Mouse (Mus musculus): ENCODE results near the gene Nav3.

The Nav3 gene

DNA sequence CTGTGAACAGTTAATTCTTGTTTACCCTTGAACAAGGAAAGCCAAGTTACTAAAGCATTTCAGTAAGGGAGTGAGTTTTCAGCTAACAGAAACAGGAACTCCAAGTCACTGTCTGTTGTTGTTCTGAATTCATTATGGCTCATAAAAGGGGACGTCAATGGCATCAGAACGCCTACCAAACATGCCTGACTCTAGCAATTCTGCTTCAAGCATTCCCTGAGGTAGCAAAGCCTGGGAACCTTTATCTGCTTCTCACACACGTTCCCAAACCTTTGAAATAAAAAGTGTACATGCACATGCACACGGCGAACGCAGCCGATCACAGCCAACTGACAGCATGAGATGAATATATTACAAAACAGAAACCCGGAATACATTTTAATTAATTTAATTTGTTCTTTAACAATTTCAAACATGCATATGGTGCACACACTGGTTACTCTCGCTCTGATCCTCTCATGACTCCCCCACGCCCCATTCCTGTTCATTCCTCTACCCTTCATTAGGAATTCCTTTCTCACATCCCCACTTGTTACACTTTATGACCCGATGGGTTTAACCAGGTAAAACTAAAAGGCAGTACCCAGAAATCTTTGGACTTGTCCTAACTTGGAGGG is 42.6 kb downstream of the Nav3 start:
- TF ChIP-seq GATA4 (IDR thresholded peaks at IDR 0.05; ENCODE audit: insufficient replicate concordance, low read length) = no peak

DNA sequence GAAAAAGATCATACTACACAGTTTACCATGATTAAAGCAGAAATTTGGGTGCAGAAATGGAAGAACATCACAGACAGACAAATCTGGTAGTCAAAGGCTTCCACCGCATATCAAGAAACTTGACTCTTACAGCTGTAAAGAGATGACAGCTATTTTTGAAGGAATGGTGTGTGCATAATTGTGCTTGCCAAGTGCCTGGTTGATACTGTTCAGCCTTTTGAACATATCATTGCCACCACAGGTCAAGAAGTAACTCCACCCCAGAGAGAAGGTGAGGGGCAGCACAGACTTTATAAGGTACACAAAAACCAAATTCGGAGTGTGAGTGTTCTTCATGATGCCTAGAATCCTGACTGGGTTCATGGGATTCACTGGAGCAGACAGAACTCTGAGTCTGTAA is 53.1 kb downstream of the Nav3 start:
- TF ChIP-seq GATA4 (IDR thresholded peaks at IDR 0.05; ENCODE audit: insufficient replicate concordance, low read length) = no peak

DNA sequence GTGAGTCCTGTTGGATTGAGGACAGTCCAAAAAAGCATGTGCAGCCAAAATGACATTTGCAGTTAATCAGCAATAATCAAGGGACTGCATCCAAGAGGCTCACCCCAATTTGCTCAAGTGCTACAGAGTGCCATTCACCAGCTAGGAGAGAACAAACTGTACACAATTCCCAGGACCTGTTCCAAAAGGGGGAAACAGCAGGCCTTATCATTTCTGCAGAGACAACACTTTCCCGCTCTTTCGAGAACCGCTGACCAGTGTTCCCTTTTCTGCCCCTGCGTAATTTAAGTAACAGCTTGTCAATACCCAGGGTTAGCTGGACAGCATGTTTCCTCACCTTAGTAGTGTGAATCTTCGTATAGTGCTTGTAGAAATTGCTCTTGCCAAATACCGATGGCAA is 55.4 kb downstream of the Nav3 start:
- no peak for TF ChIP-seq GATA4 (IDR thresholded peaks at IDR 0.05; ENCODE audit: insufficient replicate concordance, low read length)

DNA sequence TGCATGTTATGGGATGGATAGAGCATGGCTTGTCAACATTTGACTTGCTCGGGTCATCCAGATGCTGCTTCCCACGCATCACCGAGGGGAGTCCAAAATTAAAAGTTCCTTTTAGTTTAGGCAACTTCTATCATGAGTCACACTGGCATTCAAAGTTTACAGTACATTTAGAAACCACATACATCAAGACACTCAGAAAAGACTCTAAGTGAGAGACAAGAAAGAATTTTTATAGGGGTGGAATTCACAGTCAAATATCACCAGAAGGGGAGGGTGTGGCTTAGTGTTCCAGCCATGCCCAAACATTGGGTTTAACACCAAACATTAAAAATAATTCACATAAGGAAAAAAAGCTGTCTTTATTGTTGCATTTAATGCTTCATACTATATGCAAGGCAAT is 57.4 kb downstream of the Nav3 start:
- no peak for TF ChIP-seq GATA4 (IDR thresholded peaks at IDR 0.05; ENCODE audit: insufficient replicate concordance, low read length)

DNA sequence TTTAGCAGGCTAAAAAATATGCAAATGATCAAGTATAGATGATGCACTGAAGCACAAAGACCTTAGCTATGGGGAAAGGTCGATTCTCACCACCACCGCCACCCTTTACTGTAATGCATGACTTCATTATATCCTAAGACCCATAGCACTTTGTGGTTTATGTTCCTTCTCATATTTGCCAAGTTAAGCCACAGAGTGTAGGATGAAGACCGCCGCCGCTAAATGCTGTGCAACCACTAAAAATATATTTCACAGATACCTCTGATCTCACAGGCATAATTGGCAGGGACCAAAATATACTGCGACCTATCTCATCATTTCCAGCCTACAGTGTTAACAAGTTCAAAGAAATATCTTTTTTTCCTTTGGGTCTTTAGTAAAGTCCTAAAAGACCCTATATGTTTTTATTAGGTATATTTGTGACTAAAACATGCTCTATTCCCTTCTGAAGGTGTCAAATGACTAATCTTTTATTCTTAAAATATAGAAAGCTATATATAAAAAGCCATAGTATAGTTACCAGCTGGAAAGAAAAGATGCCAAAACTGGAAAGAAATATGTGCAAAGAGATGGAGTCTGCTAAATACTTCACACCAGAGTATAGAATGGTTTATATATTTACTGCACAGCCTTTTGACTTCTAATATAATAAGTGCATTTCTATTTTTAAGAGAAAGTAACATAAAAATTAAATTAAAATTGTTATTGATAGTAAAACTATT is 69.4 kb downstream of the Nav3 start:
- TF ChIP-seq GATA4 (IDR thresholded peaks at IDR 0.05; ENCODE audit: insufficient replicate concordance, low read length) = no peak

DNA sequence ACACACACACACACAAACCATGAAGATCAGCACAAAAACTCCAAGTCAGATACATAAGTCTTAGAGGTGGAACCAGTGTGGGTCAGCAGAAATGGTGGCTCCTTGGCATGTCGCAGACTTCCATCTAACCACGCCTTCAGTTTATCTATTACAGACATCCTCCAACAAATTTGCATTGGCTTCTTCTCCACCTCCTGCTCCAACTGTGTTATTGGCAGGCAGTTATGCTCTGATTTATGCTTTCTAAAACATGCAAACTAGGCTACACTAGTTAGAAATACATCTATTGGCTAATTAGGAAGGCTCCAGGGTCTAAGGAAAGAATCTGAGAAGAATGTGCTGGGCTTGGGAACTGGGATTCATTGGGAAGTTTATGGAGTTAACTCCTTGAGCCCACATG is 75.2 kb downstream of the Nav3 start:
- TF ChIP-seq GATA4 (IDR thresholded peaks at IDR 0.05; ENCODE audit: insufficient replicate concordance, low read length) = no peak

DNA sequence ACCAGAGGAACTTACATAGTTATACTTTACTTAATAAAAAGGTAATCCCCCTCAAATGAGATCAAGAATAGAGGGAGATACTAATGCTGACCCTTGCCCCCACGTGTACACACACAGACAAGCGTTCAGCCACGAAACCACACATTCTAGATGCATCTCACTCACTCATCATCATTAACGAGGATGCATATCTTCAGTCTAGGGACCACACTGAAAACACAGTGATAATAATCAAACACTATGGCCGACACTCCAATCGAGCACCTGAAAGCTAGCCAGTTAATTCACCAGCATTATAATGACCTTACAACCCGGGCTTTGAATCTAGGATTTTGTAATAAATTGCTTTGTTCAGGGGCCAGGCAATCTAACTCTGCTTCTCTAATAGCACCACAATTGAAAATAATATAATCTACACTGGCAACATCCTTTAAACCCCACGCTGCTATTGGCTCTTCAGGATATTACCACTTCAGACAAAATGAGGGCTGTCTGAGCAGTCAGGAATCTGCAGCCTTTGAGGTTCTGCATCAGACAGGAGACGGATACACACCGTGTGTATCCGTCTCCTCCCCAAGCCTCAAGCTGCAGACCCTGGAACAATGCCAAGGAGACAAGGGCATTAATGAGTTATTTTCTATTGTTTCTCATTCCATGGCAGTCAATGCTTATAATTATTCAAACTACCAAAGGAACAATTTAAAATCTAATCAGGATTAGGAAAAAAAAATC is 83.1 kb downstream of the Nav3 start:
- no peak for TF ChIP-seq GATA4 (IDR thresholded peaks at IDR 0.05; ENCODE audit: insufficient replicate concordance, low read length)

DNA sequence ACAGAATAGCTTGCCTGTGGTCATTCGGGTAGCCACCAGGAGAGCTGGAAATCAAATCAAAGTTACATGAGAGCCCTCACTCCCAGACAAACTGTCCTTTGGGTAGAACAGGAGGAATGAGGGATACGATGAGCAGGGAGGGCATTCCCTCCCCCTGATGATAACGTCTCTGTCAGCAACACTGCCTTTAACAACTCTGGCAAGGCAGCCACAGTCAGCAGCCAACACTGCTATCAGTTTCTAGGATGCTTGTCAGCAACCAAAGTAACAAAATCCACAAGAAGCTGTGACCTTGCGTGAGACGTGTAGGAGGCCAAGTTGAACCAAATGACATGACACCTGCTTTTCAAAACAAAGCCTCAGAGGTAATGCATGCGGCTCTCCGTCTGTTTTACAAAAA is 103.9 kb downstream of the Nav3 start:
- TF ChIP-seq GATA4 (IDR thresholded peaks at IDR 0.05; ENCODE audit: insufficient replicate concordance, low read length) = no peak

DNA sequence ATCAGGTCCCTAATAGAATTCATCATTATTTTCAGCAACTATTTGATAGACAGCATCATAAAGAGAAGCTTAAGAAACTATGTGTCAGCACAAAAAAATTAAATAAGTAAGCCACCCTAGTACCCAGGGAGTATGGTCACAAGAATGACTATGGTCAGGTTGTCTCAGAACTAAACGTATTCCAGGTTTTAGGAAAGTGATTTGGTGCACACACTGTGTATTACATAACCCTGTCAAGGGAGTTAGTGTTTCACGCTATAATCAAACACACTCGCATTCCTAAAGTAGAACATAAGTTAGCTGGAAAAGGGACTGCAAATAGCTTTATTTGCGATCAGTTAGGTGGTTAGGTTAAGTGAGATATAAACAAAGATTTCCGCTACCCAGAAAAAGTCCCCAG is 126.0 kb downstream of the Nav3 start:
- no peak for TF ChIP-seq GATA4 (IDR thresholded peaks at IDR 0.05; ENCODE audit: insufficient replicate concordance, low read length)

DNA sequence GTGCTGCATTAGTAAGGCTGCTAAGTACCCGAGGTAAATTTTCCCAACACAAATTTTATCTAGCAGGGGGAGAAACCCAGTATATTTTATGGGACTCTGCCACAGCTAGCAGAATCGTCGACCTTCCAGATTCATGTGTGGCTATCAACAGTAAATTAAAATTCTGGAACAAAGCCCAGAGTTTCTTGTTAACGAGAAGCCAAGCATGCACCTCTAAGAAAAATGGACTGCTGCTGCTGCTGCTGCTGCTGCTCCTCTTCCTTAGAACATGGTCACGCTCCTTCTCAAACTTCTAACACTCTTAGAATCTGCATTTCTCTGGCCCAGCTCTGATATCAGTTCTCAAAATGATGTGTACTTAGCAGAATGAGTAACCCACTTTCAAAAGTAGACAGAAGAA is 126.4 kb downstream of the Nav3 start:
- TF ChIP-seq GATA4 (IDR thresholded peaks at IDR 0.05; ENCODE audit: insufficient replicate concordance, low read length) = no peak

DNA sequence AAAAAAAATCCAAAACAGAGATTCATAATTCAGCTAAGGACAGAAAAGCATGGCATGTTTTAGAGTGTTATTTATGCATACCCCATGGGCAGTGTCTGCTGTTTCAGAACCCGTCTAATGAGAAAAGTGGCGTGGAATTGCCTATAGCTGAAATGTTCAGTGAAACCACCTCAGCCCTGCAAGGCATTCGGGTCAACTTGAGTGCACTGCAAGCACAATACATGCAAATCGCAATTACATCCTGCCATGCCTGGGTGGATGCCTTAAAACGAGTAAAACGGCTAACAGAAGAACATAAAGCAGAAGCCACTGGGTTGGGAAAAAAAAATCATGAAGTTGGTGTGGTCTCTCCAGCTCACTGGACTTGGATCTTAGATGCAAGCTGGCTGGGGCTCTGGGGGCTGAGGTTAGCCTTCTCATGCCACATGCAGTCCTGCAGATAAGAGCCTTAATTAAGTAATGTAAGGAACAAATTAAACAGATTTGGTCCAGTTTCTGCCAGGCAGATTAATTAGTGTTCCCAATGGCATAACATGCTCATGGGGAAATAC is 133.8 kb downstream of the Nav3 start:
- TF ChIP-seq GATA4 (IDR thresholded peaks at IDR 0.05; ENCODE audit: insufficient replicate concordance, low read length) = no peak

DNA sequence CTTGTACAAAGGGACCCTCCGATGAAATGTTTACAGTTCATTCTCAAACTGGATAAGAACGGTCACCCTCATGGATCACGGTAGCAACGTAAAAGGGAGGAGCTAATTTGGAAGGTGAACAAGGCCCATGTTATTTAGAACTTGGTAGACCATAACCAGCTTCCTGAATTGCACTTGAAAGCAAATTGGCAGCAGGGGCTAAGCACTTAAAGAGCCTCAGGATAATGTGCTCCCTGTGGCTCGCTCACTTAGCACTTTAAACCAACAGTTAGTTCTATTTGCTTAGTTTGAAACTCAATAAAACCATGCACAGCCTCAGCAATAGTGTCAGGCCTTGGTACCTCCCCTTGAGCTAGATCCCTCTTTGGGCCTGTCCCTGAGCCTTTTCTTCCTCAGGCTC is 138.7 kb downstream of the Nav3 start:
- TF ChIP-seq GATA4 (IDR thresholded peaks at IDR 0.05; ENCODE audit: insufficient replicate concordance, low read length) = no peak

DNA sequence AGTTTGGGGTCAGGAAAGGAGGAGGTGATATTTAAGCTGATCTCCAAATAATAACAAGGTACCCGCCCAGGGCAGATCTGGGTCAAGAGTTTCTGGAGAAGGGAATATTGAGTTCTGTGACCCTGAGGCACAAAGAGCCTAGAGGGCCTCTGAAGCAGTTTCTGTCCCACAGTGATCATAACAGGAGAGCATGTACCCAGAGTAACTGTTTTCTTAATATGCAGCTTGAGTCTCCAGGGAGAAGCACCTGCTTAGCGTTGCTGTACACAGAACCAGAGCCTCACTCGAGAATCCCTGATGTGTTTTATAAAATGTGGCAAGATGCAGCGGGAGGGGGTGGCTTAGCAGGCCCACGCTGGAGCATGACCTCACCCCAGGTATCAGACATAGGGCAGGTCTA is 141.5 kb downstream of the Nav3 start:
- no peak for TF ChIP-seq GATA4 (IDR thresholded peaks at IDR 0.05; ENCODE audit: insufficient replicate concordance, low read length)

DNA sequence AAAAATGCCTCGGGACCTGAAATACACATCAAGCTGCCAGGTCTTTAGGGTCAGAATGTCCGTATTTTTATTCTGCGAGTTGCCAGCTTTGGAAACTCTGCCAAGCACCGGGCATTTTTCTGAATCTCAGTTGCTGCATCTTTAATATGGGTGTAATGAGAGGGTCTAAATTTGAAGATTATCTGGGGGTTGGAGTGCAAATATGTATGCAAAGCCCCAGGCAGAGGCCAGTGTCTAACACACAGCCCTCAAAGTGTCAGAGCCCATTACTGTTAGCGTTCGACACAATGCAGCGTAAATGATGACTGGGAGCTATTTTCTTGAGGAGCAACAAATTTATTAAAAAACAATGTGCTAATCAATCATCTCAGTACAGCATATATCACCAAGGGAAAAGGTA is 142.0 kb downstream of the Nav3 start:
- TF ChIP-seq GATA4 (IDR thresholded peaks at IDR 0.05; ENCODE audit: insufficient replicate concordance, low read length) = no peak

DNA sequence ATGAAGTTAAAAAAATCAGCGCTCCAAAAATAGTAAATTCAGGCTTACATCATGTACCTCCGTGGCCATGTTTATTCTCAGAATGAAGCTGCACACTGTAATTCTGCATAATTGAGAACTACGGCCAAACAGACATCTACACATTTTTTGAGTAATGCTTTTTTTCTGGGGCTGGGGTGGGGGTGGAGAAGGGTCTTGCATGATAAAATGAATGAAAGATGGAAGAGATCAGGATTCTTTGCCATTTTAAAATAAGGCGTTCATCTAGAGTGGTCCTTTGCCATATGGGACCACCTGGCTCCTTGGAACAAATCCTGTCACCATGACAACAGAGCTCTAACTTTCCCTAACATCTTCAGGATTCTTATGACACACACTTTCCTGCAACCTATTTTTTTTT is 146.5 kb downstream of the Nav3 start:
- TF ChIP-seq GATA4 (IDR thresholded peaks at IDR 0.05; ENCODE audit: insufficient replicate concordance, low read length) = no peak

DNA sequence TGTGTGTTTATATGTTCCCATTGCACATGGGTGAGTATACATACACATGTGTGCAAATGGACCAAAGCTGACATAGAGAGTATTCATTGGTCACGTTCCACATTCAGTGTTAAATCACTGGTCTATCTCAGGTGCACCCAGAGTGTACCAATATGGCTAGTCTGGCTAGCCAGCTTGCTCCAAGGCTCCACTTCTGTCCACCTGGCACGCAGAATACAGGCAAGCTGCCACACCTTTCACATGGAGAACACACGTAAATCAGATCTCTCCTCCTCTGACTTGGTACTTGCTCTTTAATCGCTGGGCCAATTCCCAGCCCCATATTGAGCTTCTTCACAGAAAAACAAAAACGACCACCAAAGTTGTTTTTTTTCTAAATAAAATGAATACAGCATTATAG is 150.4 kb downstream of the Nav3 start:
- TF ChIP-seq GATA4 (IDR thresholded peaks at IDR 0.05; ENCODE audit: insufficient replicate concordance, low read length) = no peak
